Mouse (Mus musculus) spleen, postnatal 10 days (tissue): ENCODE results near the gene Mettl5.
"Not testable (repeated sequence)": the region's sequence is repeated elsewhere in the genome, so short reads cannot be mapped to it uniquely, and the experiment has no call there.

ENCODE experiments used
- DNase-seq, 2 experiments: peaks; one replicate each; pipeline ENCODE4 v3.0.0; 2021 to 2022; ENCODE audit warnings: low spot score in 2 of 2

Gene Mettl5

DNA sequence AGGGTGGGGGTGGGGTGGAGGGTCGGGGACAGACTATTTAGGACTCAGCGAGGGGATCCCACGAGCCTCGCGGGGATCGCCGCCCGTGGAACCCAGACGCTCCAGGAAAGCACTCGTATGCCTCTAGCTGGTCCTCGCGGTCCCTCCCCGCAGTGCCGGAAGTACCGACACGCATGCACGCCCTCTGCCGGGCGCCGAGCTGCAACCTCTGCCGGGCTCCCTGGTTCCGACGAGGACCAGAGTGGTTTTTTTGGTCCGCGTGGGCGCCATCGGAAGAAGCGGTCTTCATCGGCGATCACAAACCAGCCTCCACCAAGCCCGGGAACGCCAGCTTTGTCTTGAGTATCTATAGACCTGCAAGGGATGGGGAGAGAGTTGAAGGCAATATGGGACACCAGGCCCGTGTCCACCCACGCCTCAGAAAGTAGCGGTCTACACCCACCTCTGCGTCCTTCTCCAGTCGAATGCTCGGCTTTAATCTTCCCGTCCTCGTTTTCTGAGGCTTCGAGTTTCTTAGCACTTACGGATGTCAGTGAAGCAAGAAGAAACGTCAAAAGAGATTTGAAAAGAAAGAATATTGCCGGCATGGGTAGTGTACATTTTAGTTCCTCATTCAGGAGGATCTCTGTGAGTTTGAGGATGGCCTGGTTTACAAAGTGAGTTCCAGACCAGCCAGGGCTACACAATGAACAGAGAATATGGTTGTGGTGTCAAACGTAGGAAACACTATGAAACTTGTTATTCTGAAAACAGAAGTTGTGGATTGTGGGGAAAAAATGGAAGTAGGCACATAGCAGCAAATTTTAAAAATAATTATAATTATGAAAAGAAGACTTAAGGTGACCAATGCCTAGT lies at the start of gene Mettl5:
Mettl5 (minus strand) TSS at position 165 of the 855 bp plus-strand sequence.
- DNase-seq = peak; percentile 90 to 94

DNA sequence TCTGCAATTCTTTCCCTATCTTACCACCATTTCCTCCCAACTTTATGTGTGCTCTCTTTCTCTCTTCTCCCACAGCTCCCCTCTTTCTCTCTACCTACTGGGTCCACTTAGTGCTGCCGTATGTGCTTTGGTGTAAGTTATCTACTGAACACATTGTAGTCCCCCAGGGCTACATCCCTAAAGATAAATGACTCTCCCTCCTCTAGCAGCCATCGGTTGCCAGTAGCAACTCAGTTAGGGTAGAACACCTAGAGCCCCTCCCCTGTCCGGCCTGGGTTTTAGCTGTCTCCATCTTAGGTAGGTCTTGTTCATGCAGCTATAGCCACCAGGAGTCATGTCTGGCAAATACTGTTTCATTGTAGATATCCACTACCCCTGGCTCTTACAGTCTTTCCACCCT lies 39.5 kb upstream of the Mettl5 start:
- peak in 1 of 2 experiments; percentile 17 for DNase-seq

DNA sequence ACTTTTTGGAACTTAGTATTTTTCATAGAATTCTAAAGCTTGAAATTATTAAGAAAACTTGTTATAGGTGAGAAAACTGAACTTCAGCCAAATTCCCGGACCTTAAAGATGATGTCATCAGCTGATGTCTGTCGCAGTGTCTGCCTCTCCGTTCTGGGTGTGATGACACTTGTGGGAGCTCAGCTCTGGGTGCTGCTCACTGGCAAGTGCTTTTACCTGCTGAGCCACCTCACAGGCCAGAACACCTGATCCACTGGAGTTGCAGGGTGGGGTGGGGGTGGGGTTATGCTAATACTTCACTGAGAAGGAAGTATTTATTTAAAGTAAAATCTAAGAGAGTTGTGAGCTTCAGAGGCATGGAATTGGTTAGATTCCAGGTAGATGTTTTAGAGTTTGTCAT lies 31.9 kb upstream of the Mettl5 start:
- DNase-seq = no peak

DNA sequence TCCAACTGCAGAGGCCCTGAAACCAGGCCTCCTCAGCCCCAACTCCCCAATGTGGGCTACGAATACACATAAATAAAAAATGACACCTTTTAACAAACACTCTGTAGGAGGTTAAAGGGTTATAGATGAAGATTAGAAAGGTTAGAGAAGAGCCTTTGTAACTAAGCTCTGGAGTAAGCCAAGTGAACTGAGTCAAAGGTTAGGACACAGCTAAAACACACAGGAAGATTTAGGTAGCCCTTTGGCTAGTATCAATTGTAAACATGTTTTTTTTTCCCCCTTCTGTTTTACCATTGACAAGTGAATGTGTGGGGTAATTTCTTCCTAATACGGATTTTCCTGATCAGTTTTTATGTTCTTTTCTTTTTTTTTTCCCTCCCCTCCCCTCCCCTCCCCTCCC lies 27.4 kb upstream of the Mettl5 start:
- DNase-seq = no peak

DNA sequence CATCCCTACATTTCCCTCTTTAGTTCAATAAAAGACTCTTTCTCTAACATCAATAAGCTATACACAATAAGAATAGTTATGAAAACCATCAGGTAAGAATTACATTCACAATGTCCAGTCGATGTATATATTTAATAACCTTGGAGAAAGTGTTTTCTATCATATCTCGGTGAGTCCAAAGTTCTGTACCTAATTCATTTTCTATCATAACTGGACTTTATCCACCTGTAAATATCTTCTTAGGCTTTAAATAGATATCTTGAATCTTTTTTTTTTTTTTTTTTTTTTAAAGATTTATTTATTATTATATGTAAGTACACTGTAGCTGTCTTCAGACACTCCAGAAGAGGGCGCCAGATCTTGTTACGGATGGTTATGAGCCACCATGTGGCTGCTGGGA lies 22.0 kb upstream of the Mettl5 start:
- not testable (repeated sequence) for DNase-seq

DNA sequence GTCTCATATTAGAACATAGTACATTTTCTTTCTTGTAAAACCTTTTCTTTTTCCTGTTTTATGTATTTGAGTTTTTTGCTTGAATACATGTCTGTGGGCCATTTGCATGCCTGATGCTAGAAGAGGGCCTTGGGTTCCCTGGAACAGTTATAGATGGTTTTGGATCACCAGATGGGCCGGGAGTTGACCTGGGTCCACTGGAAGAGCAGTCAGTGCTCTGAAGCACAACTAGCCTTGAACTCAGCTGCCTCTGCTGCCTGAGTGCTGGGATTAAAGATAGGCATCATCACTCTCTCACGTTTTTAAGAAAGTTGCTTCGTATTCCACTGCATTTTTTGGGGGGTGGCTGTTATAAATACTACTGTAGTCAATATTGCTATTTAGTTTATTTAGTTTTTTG lies 18.1 kb upstream of the Mettl5 start:
- no peak for DNase-seq

DNA sequence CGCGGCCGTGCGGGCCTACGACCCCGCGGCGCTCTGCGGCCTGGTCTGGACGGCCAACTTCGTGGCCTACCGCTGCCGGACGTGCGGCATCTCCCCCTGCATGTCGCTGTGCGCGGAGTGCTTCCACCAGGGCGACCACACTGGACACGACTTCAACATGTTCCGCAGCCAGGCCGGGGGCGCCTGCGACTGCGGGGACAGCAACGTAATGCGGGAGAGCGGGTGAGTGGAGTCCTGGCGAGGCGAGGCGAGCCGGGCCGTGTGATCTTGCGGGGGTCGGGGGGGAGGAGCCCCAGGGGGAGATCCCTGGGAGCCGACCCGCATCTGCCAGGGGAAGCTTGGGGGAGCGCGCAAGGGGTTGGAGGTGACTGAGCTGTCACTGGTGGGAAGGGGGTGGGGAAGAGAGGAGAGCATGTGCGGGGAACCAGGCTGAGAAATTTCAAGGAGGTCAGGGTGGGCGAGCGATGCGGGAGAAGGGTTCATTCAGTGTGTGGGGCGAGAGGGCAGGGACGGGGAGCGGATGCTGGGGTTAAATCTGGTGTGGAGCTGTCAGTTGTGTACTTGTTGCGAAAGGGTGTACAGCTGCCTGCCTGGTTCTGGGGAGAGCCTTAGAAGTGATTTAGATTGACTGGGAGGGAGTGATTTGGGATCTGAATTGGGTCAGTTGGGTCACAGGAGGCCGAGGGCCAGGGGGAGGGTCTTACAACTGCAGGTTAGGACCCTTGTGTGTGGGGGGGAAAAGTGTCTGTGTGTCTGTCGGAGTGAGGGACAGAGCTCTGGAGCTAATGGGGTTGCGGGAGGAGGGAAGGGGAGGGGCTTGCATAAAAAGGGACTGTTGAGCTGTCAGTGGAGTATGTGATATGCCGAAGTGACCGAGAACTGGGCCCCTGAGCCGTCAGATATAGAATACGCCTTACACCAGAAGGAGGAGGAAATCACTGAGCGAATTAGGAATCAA lies 12.5 kb upstream of the Mettl5 start:
- peak; percentile 52 to 61 for DNase-seq

DNA sequence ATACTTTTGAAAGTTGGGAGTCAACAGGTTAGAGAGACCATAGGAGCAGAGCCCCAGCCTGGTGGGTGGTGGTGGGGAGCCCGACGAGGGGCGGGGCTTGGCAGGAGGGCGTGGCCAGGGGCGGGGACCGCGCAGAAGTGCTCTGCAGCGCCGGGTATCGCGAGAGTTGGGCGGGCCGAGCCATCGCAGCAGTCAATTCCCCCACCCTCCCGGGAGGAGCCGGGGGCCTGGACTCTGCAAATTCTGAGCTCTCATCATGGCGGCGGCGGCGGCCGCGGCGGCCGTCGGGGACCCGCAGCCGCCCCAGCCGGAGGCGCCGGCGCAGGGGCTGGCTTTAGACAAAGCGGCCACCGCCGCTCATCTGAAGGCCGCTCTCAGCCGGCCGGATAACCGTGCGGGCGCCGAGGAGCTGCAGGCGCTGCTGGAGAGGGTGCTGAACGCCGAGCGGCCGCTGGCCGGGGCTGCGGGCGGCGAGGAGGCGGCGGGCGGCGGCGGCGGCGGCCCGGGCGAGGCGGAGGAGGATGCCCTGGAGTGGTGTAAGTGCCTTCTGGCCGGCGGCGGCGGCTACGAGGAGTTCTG lies 11.7 kb upstream of the Mettl5 start, which contains the start of gene Ubr3:
Ubr3 (plus strand) TSS at position 208 of the 579 bp plus-strand sequence.
- peak; percentile 98 to 100 for DNase-seq

DNA sequence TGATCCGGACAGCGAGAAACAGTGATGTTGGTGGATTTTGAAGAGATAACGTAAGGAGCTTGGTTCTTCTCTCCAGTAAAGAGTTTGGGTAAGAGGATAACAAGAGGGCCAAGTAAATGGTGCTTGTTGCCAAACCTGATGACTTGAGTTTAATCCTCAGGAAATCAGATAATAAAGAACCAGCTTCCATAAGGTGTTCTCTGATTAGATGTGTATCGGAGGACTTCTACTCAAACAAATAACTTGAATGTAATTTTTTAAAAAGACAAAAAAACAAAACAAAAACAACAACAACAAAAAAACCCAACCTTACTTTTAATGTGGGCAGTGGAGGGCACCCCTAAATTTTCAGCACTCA lies 10.8 kb upstream of the Mettl5 start:
- no peak for DNase-seq

DNA sequence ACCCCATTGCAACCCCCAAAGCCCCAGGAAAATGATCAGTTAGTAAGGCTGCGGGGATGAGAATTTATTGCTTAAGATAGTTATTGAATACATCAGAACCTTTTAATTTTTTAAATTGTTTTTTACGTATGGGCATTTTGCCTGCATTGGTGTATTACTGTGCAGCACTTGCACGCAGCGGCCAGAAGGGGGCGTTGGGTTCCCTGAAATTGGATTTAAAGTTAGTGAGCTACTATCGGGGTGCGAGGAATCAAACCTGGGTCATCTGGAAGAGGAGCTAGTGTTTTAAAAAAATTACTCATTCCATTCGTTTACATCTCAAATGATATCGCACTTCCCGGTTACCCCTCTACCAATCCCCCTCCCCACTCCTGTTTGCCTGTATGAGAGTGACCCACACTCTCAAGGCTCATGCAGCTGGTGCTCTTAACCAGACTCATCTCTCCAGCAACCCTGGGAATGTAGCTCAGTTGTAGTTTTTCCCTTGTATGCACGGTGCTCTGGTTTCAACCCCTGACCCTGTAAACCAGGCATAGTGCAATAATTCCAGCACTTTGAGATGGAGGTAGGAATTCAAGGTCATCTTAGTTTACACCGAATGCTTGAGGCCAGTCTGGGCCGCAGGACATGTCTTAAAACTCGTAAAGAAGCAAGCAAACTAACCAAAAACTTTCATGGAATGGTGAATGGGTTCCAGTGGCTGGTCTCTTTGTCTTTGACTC lies 10.2 kb upstream of the Mettl5 start:
- peak; percentile 18 to 61 for DNase-seq

DNA sequence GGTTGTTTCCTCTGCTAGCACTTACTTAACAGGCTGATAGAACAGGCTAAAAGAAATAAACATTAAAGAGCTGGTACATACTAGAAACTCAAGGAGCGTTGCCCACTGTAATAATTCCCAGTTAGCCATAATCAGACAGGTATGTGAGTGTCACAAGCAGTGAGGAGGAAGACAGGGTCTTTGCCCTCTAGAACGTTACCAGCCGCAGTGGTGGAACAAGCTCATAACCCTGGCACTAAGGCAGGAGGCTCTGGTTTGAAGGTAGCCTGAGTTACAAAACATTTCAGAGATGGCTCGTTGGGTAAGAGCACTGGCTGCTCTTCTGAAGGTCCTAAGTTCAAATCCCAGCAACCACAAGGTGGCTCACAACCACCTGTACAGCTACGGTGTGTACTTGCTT lies 8.5 kb upstream of the Mettl5 start:
- DNase-seq = no peak

DNA sequence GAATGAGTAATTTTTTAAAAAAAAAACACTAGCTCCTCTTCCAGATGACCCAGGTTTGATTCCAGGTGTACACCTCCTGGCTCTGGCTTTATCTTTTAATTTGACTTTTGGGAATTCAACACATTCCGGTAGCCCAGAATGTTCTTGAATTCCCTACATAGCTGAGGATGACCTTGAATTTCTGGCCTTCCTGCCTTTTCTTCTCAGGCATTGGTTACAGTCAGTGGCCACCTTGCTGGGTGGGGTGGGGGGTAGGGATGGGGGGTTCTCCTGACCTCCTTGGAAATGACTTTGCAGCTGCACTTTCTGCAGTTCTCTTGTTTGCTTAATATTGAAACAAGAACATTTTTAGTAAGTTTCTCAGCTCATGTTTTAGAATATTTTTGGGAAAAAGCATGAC lies 7.7 kb upstream of the Mettl5 start:
- DNase-seq = no peak

DNA sequence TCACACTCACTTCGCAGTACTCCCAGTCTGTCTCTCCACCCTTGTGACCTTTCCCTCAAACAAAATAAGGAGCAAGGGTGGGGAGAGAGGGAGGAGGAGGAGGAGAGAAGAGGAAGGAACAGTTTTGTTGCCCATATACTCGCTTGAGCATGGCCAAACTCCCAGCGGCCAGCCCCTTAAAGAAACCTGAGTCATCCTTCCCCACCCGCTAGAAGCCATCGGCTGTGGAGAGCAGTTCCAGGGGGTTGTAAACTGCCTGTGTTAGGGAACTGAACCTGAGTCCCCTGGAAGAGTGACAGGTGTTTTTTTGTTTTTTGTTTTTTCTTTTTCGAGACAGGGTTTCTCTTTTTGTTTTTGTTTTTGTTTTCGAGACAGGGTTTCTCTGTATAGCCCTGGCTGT lies 5.4 kb upstream of the Mettl5 start:
- no peak for DNase-seq

DNA sequence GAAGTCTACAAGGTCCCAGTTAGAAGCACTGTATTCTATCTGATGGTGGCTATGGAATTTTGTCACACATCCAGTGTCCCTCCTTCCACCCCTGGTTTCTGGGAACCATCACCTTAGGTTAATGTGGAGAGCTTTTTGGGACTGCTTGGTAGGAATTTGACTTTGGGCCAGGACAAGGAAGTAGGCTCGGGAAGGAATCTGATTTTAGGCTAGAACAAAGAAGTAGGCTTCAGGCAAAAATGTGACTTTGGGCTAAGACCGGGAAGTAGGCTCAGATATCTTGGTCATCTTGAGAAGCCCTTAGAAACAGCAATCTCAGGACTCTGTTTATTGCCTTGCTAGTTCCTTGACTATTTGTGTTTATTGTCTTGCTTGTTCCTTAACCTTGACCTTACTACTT lies 3.5 kb upstream of the Mettl5 start:
- DNase-seq = no peak

DNA sequence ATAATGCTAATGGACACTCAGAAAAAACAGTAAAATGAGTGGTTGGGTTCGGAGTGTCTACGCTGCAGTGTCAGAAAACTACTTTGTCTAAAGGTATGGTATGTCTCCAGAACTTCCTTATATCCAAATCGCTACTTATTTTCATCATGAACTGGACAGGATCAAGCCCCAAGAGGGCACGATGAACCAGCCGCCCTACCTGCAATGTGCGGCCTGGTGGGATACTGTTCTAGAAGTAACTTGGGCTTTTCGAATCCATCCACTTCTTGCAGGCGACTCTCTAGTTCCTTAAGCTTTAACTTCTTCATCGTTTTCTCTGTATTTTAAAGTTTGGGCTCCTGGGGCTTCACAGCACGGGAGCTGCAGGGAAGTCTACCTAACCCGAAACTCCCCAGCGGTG lies 365 bp downstream of the Mettl5 start:
- DNase-seq = no peak

DNA sequence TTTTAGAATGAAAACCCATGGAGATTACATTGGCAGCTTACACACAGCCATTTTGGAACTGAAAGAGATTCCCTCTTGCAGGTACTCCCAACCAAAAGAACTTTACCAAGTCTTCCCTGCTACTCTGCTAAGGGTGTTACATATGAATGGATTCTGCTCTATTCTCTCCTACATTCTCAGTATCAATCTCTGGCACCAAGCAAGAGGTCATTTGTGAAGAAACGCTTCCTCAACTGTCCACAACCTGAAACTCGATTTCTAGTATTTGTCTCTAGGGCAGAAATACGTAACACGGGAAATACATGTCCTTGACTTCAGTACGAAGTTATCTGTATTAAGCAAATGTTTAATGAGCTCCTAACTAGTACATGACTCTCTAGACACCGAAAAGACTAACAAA lies 834 bp downstream of the Mettl5 start:
- DNase-seq = no peak

DNA sequence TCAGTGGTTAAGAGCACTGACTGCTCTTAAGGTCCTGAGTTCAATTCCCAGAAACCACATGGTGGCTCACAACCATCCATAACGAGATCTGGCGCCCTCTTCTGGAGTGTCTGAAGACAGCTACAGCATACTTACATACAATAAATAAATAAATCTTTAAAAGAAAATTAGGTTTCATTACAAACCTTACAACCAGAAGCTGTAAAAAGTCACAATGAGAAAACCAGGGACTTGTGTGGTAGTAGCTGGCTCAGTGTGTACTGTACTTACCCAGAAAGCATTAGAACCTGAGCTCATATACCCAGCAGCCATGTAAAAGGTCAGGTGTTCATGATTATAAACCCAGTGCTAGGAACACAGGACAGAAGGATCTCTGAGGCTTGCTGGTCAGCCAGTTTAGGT lies 1.4 kb downstream of the Mettl5 start:
- DNase-seq = peak; percentile 12 to 34

DNA sequence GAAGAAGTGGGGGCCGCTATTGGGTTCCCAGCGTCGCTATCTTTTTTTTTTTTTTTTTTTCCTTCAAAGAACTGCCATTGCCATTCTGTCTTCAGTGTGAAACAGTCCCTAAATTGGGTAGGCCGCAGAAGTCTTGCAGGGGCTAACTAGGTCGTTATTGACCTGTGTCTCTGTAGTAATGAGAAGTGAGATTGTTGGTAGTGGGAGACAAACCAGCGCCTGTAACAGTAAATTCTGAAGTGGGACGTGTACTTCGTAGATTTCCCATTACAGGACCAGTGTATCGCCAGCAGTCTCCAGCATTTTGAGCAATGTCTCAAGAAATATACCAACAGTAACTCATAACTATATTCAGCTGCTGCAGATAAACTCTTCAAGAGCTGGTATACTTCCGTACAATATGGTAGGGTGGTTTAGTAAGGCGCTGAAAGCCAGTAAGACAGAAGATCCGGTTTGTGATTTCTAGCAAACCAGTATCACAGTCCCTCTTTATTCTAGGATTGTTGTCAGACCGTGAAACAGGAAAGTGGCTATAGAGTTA lies 23.2 kb downstream of the Mettl5 start:
- no peak for DNase-seq

DNA sequence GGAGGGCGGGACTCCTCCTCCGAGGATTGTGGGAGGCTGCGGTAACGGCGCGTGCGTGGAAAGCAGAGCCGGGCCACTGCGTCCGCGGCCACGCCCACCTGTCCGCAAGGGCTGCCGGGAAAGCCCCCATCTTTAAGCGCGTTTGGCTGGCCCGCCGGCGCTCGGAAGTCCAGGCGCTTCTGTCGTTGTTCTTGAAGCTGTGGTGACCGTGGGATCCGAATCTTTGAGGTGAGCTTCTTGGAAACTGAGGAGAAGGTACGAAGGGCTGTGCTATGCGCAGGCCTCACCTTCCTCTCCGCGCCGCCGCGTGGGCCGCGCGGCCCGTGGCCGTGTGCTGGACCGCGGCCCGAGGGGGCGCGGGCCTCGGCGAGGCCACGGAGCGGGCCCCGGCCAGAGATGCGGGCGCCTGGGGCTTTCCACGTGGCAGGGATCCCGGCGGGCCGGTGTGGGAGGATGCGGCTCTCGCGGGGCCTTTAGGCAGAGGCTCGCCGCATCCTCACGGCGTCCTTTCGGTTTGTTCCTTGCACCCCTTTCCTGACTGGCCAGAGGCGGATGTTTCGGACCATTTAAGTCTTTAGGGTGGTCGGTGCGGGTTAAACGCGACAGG lies 23.8 kb downstream of the Mettl5 start, which contains the start of gene Ssb:
Ssb (plus strand) TSS at position 78 of the 607 bp plus-strand sequence.
- DNase-seq = peak; percentile 90 to 98

DNA sequence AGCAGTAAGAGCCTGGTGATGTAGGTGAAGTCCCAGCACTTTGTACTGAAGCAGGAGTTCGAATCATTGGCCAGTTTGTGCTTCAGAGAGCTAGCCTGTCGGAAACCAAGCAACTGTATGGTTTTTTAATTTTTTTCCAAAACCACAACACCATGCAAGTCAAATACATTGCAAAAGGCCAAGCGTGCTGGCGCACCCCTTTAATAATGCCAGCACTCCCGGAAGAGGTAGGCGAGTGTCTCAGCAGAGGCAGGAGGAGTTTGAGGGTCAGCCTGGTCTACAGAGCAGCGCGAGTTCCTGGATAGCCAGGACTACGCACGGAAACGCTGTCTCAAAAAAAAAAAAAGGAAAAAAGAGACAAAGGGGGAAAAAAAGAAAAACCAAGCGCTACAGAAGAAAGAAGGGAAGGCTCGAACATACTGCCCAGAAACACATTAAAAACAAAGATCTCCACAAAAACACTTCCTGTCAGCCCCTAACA lies 24.4 kb downstream of the Mettl5 start:
- peak; percentile 48 to 53 for DNase-seq

DNA sequence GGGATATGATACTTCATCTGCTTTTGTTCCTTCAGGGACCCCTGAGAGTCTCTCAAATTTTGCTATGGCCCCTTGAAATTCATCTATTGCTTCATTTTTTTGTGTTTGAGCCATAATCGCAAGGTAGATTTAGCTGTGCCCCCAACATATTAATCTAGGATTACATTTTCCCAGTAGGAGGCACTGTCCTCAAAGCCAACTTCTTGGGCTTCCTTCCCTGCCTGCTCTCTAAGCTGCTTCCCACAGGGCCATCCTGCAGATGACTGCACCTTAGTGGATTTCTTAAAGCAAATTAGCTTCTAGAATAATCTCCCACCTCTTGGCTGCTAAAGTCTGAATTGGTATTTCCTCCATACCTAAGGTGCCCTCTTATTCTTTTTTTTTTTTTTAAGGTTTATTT lies 27.5 kb downstream of the Mettl5 start:
- no peak for DNase-seq
